ENCODE assay signal across 10 mouse cellular contexts in the genomic region with DNA sequence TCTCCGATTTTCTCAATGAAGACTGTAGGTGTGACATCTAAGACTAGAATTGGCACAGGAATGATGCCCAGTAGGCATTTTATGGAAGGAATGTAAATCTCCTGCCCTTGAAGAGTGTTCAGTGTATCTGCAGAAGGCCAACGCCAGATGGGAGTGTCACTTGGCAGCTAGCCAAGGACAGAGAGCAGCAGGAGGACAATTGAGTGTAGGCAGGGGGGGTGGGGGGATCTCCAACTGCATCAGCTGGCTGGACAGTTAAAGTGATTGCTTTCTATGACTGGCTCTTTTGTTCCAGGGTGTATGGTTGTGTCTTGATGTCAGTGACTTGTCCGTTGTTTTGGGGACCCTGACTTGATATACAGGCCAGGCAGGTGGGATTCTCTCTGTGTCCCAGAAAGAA.
DNase-seq lines count a peak whose midpoint lies in the region; ATAC-seq lines count a peak whose summit lies in the region.
"Had no signal": no experiment of that assay in that cellular context is flagged by ENCODE, and none has a peak within 500 bp of the region (broad histone marks: within the 10 kb centered on the region; RNA-seq: fewer than 3 reads in every experiment).

No protein-coding gene starts in this region.

- 26% methylated on average over 3 of the region's 3 CpGs for WGBS in heart, embryonic 16.5 days

- no peaks in the 10 kb centered on the region for H3K9me3 ChIP-seq in heart, embryonic 16.5 days (replicated peaks; ENCODE audit: control insufficient read depth, low read length)
- H3K9me3 ChIP-seq: embryonic facial prominence, embryonic 13.5 days; liver, embryonic 13.5 days had no signal

- H3K4me2 ChIP-seq in heart, embryonic 16.5 days (ENCODE audit: low read depth, low read length): no peak overlapping the region
- H3K4me2 ChIP-seq: embryonic facial prominence, embryonic 13.5 days; liver, embryonic 13.5 days had no signal

- no peak overlapping the region for H3K4me3 ChIP-seq in heart, embryonic 16.5 days (ENCODE audit: low read length)
- H3K4me3 ChIP-seq: embryonic facial prominence, embryonic 13.5 days; liver, embryonic 13.5 days had no signal

- no peak overlapping the region for H3K9ac ChIP-seq in heart, embryonic 16.5 days (ENCODE audit: low read length)
- H3K9ac ChIP-seq: embryonic facial prominence, embryonic 13.5 days; liver, embryonic 13.5 days had no signal

- no peaks in the 10 kb centered on the region for H3K4me1 ChIP-seq in heart, embryonic 16.5 days (ENCODE audit: control insufficient read depth, insufficient read depth, low read length)
- H3K4me1 ChIP-seq: embryonic facial prominence, embryonic 13.5 days; liver, embryonic 13.5 days had no signal

- H3K36me3 ChIP-seq in heart, embryonic 16.5 days (ENCODE audit: control insufficient read depth, insufficient read depth): no peaks in the 10 kb centered on the region
- H3K36me3 ChIP-seq: embryonic facial prominence, embryonic 13.5 days; liver, embryonic 13.5 days had no signal

- H3K27me3 ChIP-seq in heart, embryonic 16.5 days (ENCODE audit: control insufficient read depth, insufficient read depth, low read length): no peaks in the 10 kb centered on the region
- H3K27me3 ChIP-seq: embryonic facial prominence, embryonic 13.5 days; liver, embryonic 13.5 days had no signal

- ATAC-seq in frontal cortex, adult (ENCODE audit: low TSS enrichment): peak; percentile 38; the same call in 1 of the 2 replicates
- ATAC-seq in heart, embryonic 16.5 days (replicated peaks; ENCODE audit: extremely low read depth, insufficient read depth, low FRiP score): peak; percentile 41; the same call in 1 of the 2 replicates
- ATAC-seq in inflammation-experienced regulatory T-cells, adult 6 months: no peak

- DNase-seq in frontal cortex, postnatal 36 days (ENCODE audit: low spot score in 2 of 2): no peak
- DNase-seq in ovary, postnatal 36 days (ENCODE audit: low spot score): peak; percentile 36
- DNase-seq in ovary, postnatal 14 days (ENCODE audit: low spot score): no peak
- peak; percentile 36 for DNase-seq in neural tube, embryonic 10.5 days (ENCODE audit: extremely low spot score, low spot score)
- no peak for DNase-seq in spleen, adult 18-20 months
- DNase-seq: liver, embryonic 13.5 days had no signal

- H3K27ac ChIP-seq in heart, embryonic 16.5 days (ENCODE audit: low read length): no peak overlapping the region
- H3K27ac ChIP-seq: embryonic facial prominence, embryonic 13.5 days; liver, embryonic 13.5 days had no signal

Comparison
In these comparisons a context has a peak if more than half of its experiments do, and no peak if none do; other contexts are left out.
1. DNase-seq: peak in ovary, postnatal 36 days (single experiment) and neural tube, embryonic 10.5 days (single experiment); none in frontal cortex, postnatal 36 days (0 of 2), ovary, postnatal 14 days (single experiment) and spleen, adult 18-20 months (0 of 2).